Mouse (Mus musculus): ENCODE measurements around the gene Svep1. TPM values are rescaled to one million over a fixed set of nuclear protein-coding genes. Genes with fewer than 3 reads are reported as not detected.

The Svep1 gene
- total and polyA plus RNA-seq, 2 experiments = 0.20 to 0.46 TPM

- H3K79me2 ChIP-seq (ENCODE audit: control insufficient read depth, insufficient read depth, low read length) = no peaks in the 10 kb centered on the region
- no peak overlapping the region for H3K4me3 ChIP-seq (ENCODE audit: insufficient read depth, low read depth, low read length)
- no peaks in the 10 kb centered on the region for H3K4me1 ChIP-seq (ENCODE audit: control insufficient read depth, insufficient read depth, low read length)
- 88% methylated on average over 1 of the region's 1 CpGs for WGBS
- no peak for TF ChIP-seq POLR2A (IDR thresholded peaks at IDR 0.05; ENCODE audit: extremely low read depth, insufficient read depth, low read length)
- no peak for TF ChIP-seq CTCF (IDR thresholded peaks at IDR 0.05; ENCODE audit: low read depth, low read length)
- H3K27ac ChIP-seq (replicated peaks; ENCODE audit: insufficient read depth, low read depth, low read length) = no peak overlapping the region
- no peaks in the 10 kb centered on the region for H3K36me3 ChIP-seq (ENCODE audit: control insufficient read depth, insufficient read depth, low read length)
- no peaks in the 10 kb centered on the region; the same call in 1 of the 2 replicates for H3K27me3 ChIP-seq (ENCODE audit: control insufficient read depth, insufficient read depth, low read length)
- DNase-seq (ENCODE audit: extremely low read depth, low read depth, low spot score) = no peak
- no peak overlapping the region for H3K9ac ChIP-seq (ENCODE audit: low read depth, low read length)
These were observed 143.7 kb downstream of the Svep1 start for GRCm38 (mm10) chr4:58062933-58063332.

DNA sequence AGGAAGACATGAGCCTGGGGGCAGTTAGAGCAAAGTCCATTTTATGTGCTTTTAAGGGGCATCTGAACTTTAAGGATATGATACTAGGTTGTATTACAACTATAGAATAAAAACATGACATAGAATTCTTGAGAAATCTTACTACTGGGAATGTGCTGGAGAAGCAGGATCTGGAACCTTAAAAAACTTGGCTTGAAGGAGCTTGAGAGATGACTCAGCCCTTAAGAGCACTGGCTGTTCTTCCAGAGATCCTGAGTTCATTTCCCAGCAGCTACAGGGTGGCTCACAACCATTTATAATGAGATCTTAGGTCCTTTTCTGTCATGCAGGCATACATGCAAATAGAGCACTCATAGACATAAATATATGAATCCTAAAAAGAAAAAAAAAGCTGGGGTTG, 151.0 kb downstream of the Svep1 start:
- H3K27me3 ChIP-seq (ENCODE audit: control insufficient read depth, insufficient read depth, low read length) = no peaks in the 10 kb centered on the region; the same call in 1 of the 2 replicates

DNA sequence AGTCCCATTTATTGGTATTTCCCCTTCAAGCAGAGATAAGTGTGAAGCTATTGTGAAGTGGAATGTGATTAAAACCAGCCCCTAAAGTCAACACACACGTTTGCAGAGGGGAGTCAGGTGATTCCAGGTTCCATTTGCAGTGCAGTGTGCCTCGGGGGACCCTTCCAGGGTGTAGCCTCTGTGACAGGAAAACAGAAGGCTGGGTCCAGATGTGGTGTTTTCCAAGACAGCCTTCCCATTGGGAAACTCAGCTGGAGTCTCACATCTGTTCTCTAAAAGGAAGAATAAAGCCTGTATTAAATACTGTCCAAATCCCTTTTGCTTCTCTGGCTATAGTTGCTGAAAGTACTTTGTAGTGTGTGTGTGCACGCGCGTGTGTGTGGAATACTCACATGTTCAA, 152.2 kb downstream of the Svep1 start:
- Histone ChIP-seq H3K36me3 (ENCODE audit: control insufficient read depth, insufficient read depth, low read length) (no peaks in the 10 kb centered on the region), H3K27me3 (ENCODE audit: control insufficient read depth, insufficient read depth, low read length) (no peaks in the 10 kb centered on the region; the same call in 1 of the 2 replicates), H3K4me3 (ENCODE audit: insufficient read depth, low read depth, low read length) (no peak overlapping the region), H3K27ac (replicated peaks; ENCODE audit: insufficient read depth, low read depth, low read length) (no peak overlapping the region), H3K9ac (ENCODE audit: low read depth, low read length) (no peak overlapping the region), H3K79me2 (ENCODE audit: control insufficient read depth, insufficient read depth, low read length) (no peaks in the 10 kb centered on the region), H3K4me1 (ENCODE audit: control insufficient read depth, insufficient read depth, low read length) (no peaks in the 10 kb centered on the region)
- TF ChIP-seq CTCF (IDR thresholded peaks at IDR 0.05; ENCODE audit: low read depth, low read length) (no peak), POLR2A (IDR thresholded peaks at IDR 0.05; ENCODE audit: extremely low read depth, insufficient read depth, low read length) (no peak)
- DNase-seq (ENCODE audit: extremely low read depth, low read depth, low spot score) = no peak
- WGBS = 65% methylated on average over 5 of the region's 5 CpGs

More for the DNA sequence above, 151.0 kb downstream of the Svep1 start:
- H3K9ac ChIP-seq (ENCODE audit: low read depth, low read length) = no peak overlapping the region
- H3K4me1 ChIP-seq (ENCODE audit: control insufficient read depth, insufficient read depth, low read length) = no peaks in the 10 kb centered on the region
- H3K79me2 ChIP-seq (ENCODE audit: control insufficient read depth, insufficient read depth, low read length) = no peaks in the 10 kb centered on the region
- no peak for DNase-seq (ENCODE audit: extremely low read depth, low read depth, low spot score)
- H3K36me3 ChIP-seq (ENCODE audit: control insufficient read depth, insufficient read depth, low read length) = no peaks in the 10 kb centered on the region
- no peak overlapping the region for H3K4me3 ChIP-seq (ENCODE audit: insufficient read depth, low read depth, low read length)
- no peak overlapping the region for H3K27ac ChIP-seq (replicated peaks; ENCODE audit: insufficient read depth, low read depth, low read length)
- TF ChIP-seq POLR2A (IDR thresholded peaks at IDR 0.05; ENCODE audit: extremely low read depth, insufficient read depth, low read length) = no peak
- TF ChIP-seq CTCF (IDR thresholded peaks at IDR 0.05; ENCODE audit: low read depth, low read length) = no peak

GRCm38 (mm10) chr4:58050746-58051145, 155.9 kb downstream of the Svep1 start:
- H3K79me2 ChIP-seq (ENCODE audit: control insufficient read depth, insufficient read depth, low read length) = no peaks in the 10 kb centered on the region
- 79% methylated on average over 8 of the region's 8 CpGs for WGBS
- H3K4me3 ChIP-seq (ENCODE audit: insufficient read depth, low read depth, low read length) = no peak overlapping the region
- no peaks in the 10 kb centered on the region for H3K36me3 ChIP-seq (ENCODE audit: control insufficient read depth, insufficient read depth, low read length)
- no peaks in the 10 kb centered on the region for H3K4me1 ChIP-seq (ENCODE audit: control insufficient read depth, insufficient read depth, low read length)
- H3K27me3 ChIP-seq (ENCODE audit: control insufficient read depth, insufficient read depth, low read length) = no peaks in the 10 kb centered on the region
- peak; percentile 2 for DNase-seq (ENCODE audit: extremely low read depth, low read depth, low spot score)
- H3K9ac ChIP-seq (ENCODE audit: low read depth, low read length) = no peak overlapping the region
- TF ChIP-seq CTCF (IDR thresholded peaks at IDR 0.05; ENCODE audit: low read depth, low read length) = no peak
- no peak for TF ChIP-seq POLR2A (IDR thresholded peaks at IDR 0.05; ENCODE audit: extremely low read depth, insufficient read depth, low read length)
- H3K27ac ChIP-seq (replicated peaks; ENCODE audit: insufficient read depth, low read depth, low read length) = no peak overlapping the region

GRCm38 (mm10) chr4:58050276-58050675, 156.4 kb downstream of the Svep1 start:
- TF ChIP-seq CTCF (IDR thresholded peaks at IDR 0.05; ENCODE audit: low read depth, low read length) (no peak), POLR2A (IDR thresholded peaks at IDR 0.05; ENCODE audit: extremely low read depth, insufficient read depth, low read length) (no peak)
- no peaks in the 10 kb centered on the region for H3K4me1 ChIP-seq (ENCODE audit: control insufficient read depth, insufficient read depth, low read length)

DNA sequence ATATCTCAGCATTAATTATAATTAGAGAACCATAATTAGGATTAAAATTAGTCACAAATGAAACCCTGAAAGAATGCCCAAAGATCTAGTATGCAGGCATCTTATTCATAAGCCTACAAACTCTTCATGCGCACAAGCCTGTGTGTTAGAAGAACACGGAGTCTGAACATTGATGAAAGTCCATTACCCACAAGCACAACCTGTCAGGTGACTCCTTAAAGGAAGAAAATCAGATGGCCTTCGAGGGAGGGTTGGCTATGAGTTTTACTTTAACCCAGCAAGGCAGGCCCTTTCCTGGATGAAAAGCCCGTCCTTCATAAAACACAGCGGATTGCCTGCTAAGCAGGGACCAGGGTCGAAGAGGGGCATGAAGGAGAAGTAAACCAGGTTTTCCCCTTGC, 161.8 kb downstream of the Svep1 start:
- no peaks in the 10 kb centered on the region for H3K27me3 ChIP-seq (ENCODE audit: control insufficient read depth, insufficient read depth, low read length)
- TF ChIP-seq POLR2A (IDR thresholded peaks at IDR 0.05; ENCODE audit: extremely low read depth, insufficient read depth, low read length) = no peak
- no peak for TF ChIP-seq CTCF (IDR thresholded peaks at IDR 0.05; ENCODE audit: low read depth, low read length)
- no peaks in the 10 kb centered on the region for H3K4me1 ChIP-seq (ENCODE audit: control insufficient read depth, insufficient read depth, low read length)
- no peak for DNase-seq (ENCODE audit: extremely low read depth, low read depth, low spot score)
- H3K36me3 ChIP-seq (ENCODE audit: control insufficient read depth, insufficient read depth, low read length) = no peaks in the 10 kb centered on the region
- H3K79me2 ChIP-seq (ENCODE audit: control insufficient read depth, insufficient read depth, low read length) = no peaks in the 10 kb centered on the region
- H3K9ac ChIP-seq (ENCODE audit: low read depth, low read length) = no peak overlapping the region
- 87% methylated on average over 6 of the region's 6 CpGs for WGBS
- no peak overlapping the region for H3K4me3 ChIP-seq (ENCODE audit: insufficient read depth, low read depth, low read length)
- no peak overlapping the region for H3K27ac ChIP-seq (replicated peaks; ENCODE audit: insufficient read depth, low read depth, low read length)

More at GRCm38 (mm10) chr4:58050276-58050675, 156.4 kb downstream of the Svep1 start:
- DNase-seq (ENCODE audit: extremely low read depth, low read depth, low spot score) = no peak
- Histone ChIP-seq H3K27ac (replicated peaks; ENCODE audit: insufficient read depth, low read depth, low read length) (no peak overlapping the region), H3K4me3 (ENCODE audit: insufficient read depth, low read depth, low read length) (no peak overlapping the region), H3K27me3 (ENCODE audit: control insufficient read depth, insufficient read depth, low read length) (no peaks in the 10 kb centered on the region), H3K9ac (ENCODE audit: low read depth, low read length) (no peak overlapping the region), H3K79me2 (ENCODE audit: control insufficient read depth, insufficient read depth, low read length) (no peaks in the 10 kb centered on the region), H3K36me3 (ENCODE audit: control insufficient read depth, insufficient read depth, low read length) (no peaks in the 10 kb centered on the region)
- 72% methylated on average over 8 of the region's 8 CpGs for WGBS
